Mouse (Mus musculus) liver, postnatal 0 days (tissue): ENCODE data around the gene Camta1.

ENCODE experiments used
- CTCF ChIP-seq: sonication (generic); IDR thresholded peaks from 2 replicates; pipeline ENCODE4 v1.5.1; 2016; ENCODE audit warnings: antibody characterized with exemption, low read depth
- EP300 ChIP-seq: IDR thresholded peaks from 2 replicates; pipeline ENCODE4 v1.6.1; 2016; ENCODE audit warnings: antibody characterized with exemption, low read depth, mild to moderate bottlenecking

DNA sequence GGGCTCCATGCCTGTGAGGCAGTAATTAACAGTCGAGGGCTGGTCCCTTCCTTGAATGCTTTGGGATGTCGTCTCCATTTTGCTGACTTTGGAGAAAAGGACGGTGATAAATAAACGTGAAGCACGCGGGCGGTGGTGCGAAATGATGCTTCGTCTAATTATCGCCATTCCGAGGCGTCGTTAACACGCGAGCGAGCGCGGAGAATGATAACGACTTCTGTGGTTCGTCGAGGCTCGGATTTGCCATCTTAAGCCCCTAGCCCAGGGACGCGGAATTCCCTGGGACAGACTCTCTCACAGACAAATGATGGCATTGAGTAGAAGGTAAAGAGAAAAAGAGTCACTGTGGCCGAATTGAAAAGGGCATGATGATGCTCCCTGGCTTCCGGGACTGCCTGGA, 485.4 kb downstream of the Camta1 start:
- TF ChIP-seq CTCF (no peak), EP300 (no peak)
